Mouse (Mus musculus) myocyte (in vitro differentiated cells): ENCODE data around the gene Gjc1.

ENCODE experiments used
- CEBPB ChIP-seq: IDR thresholded peaks from 2 replicates; pipeline ENCODE4 v1.6.1; 2011; ENCODE audit warnings: mild to moderate bottlenecking, moderate library complexity; ENCODE audit not compliant: poor library complexity, insufficient read depth, severe bottlenecking
- E2F4 ChIP-seq: IDR thresholded peaks from one replicate; pipeline ENCODE4 v1.6.1; 2011; ENCODE audit warnings: mild to moderate bottlenecking, control low read depth, moderate library complexity; ENCODE audit not compliant: insufficient read depth
- MAX ChIP-seq: IDR thresholded peaks from one replicate; pipeline ENCODE4 v1.6.1; 2011; ENCODE audit warnings: low read depth, mild to moderate bottlenecking, control low read depth
- MYOD1 ChIP-seq, 3 experiments: IDR thresholded peaks; one replicate each; pipeline ENCODE4 v1.6.1; 2011; ENCODE audit warnings: control low read depth in 2 of 3, low read depth in 2 of 3, mild to moderate bottlenecking in 2 of 3, moderate library complexity in 1 of 3; ENCODE audit not compliant: insufficient read length in 2 of 3, control insufficient read depth in 1 of 3
- MYOG ChIP-seq, 3 experiments: IDR thresholded peaks; one replicate each; pipeline ENCODE4 v1.6.1; 2011; ENCODE audit warnings: control low read depth in 2 of 3, low read depth in 2 of 3, mild to moderate bottlenecking in 2 of 3; ENCODE audit not compliant: insufficient read length in 2 of 3, control insufficient read depth in 1 of 3, insufficient read depth in 1 of 3
- POLR2A ChIP-seq: IDR thresholded peaks from one replicate; pipeline ENCODE4 v1.6.1; 2011; ENCODE audit warnings: low read depth, mild to moderate bottlenecking, control low read depth, moderate library complexity; ENCODE audit not compliant: insufficient read length
- SRF ChIP-seq: IDR thresholded peaks from one replicate; pipeline ENCODE4 v1.6.1; 2011; ENCODE audit warnings: low read depth; ENCODE audit not compliant: control insufficient read depth, insufficient read length
- TCF12 ChIP-seq: IDR thresholded peaks from one replicate; pipeline ENCODE4 v1.6.1; 2011; ENCODE audit warnings: mild to moderate bottlenecking, control low read depth; ENCODE audit not compliant: poor library complexity, insufficient read depth, severe bottlenecking

- no peak for TF ChIP-seq E2F4
- TF ChIP-seq SRF, result no peak
- no peak for TF ChIP-seq MYOD1 (IDR thresholded peaks at IDR 0.05; ENCODE audit: control insufficient read depth in 1 of 3, insufficient read length in 2 of 3, low read depth in 2 of 3)
- no peak for TF ChIP-seq POLR2A
- no peak for TF ChIP-seq CEBPB
- no peak for TF ChIP-seq TCF12
- TF ChIP-seq MAX, result no peak
- TF ChIP-seq MYOG (IDR thresholded peaks at IDR 0.05; ENCODE audit: control insufficient read depth in 1 of 3, insufficient read depth in 1 of 3, insufficient read length in 2 of 3, low read depth in 2 of 3), result no peak
Measured at GRCm38 (mm10) chr11:102780986-102781351, 38.5 kb downstream of the Gjc1 start.
